Mouse (Mus musculus) cortical plate, adult 2 months (tissue): ENCODE data around the gene Pigk.

Experiments used
- CTCF ChIP-seq: fragments of 200-500 bp; IDR thresholded peaks from 2 replicates; pipeline ENCODE4 v1.5.1; 2011; ENCODE audit warnings: mild to moderate bottlenecking, control low read depth, low read length; ENCODE audit not compliant: insufficient read depth; ENCODE audit errors: extremely low read depth
- POLR2A ChIP-seq: fragments of 200-500 bp; IDR thresholded peaks from 2 replicates; pipeline ENCODE4 v1.6.1; 2011; ENCODE audit warnings: mild to moderate bottlenecking, low read length, control low read depth; ENCODE audit not compliant: insufficient read depth; ENCODE audit errors: extremely low read depth

- TF ChIP-seq CTCF (no peak), POLR2A (no peak)
These were observed 142.2 kb downstream of the Pigk start for GRCm38 (mm10) chr3:152856095-152856494.
